Mouse (Mus musculus): ENCODE measurements at regions not wholly inside any gene's neighbourhood (a gene's known extent, or its start where the extent isn't known, plus 50 kb on each side); places are given as distances from the start of the nearest gene placed in this dataset.

GRCm38 (mm10) chr8:116067978-116068375, 360.4 kb upstream of the Maf start:
- no peaks in the 10 kb centered on the region for H3K9me3 ChIP-seq
- no peaks in the 10 kb centered on the region for H3K4me1 ChIP-seq
- WGBS, result 94% methylated on average over 5 of the region's 5 CpGs
- no peak overlapping the region for H3K4me3 ChIP-seq
- H3K36me3 ChIP-seq (replicated peaks), result no peaks in the 10 kb centered on the region
- no peaks in the 10 kb centered on the region for H3K27me3 ChIP-seq (ENCODE audit: poor library complexity, severe bottlenecking)
- no peak for DNase-seq (ENCODE audit: extremely low spot score, low spot score)
- no peak overlapping the region for H3K27ac ChIP-seq

- Histone ChIP-seq H3K36me3 (replicated peaks) (no peaks in the 10 kb centered on the region), H3K27me3 (ENCODE audit: poor library complexity, severe bottlenecking) (no peaks in the 10 kb centered on the region), H3K27ac (no peak overlapping the region), H3K9me3 (no peaks in the 10 kb centered on the region), H3K4me3 (no peak overlapping the region), H3K4me1 (no peaks in the 10 kb centered on the region)
- DNase-seq (ENCODE audit: extremely low spot score, low spot score), result no peak
- 94% methylated on average over 9 of the region's 9 CpGs for WGBS
Observed at GRCm38 (mm10) chr8:116067182-116067977, 359.8 kb upstream of the Maf start.

GRCm38 (mm10) chr8:116065871-116066270, 358.3 kb upstream of the Maf start:
- no peaks in the 10 kb centered on the region for H3K4me1 ChIP-seq
- H3K36me3 ChIP-seq (replicated peaks), result no peaks in the 10 kb centered on the region
- H3K27me3 ChIP-seq (ENCODE audit: poor library complexity, severe bottlenecking), result no peaks in the 10 kb centered on the region
- H3K27ac ChIP-seq, result no peak overlapping the region
- DNase-seq (ENCODE audit: extremely low spot score, low spot score), result no peak
- H3K9me3 ChIP-seq, result no peaks in the 10 kb centered on the region
- WGBS, result 91% methylated on average over 7 of the region's 7 CpGs
- H3K4me3 ChIP-seq, result no peak overlapping the region

DNA sequence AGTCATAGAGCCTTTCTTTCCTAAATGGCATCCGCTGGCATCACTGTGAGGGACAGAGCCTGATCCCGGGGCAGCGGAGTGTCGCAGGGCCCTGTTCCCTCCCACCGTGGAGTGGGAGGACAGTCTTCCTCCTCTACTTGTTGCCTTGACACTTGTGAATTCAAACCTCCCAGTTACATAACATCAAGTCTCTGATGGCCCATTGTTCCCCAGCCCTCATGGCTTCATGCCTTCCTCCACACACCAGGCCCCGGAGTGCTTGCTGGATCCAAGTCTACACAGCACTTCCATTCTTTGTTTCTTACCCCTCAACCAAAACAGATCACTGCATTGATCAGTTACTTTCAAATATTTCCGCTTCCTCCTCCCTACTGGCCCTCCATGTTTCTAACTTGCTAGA, 357.7 kb upstream of the Maf start:
- Histone ChIP-seq H3K27ac (no peak overlapping the region), H3K9me3 (no peaks in the 10 kb centered on the region), H3K36me3 (replicated peaks) (no peaks in the 10 kb centered on the region), H3K27me3 (ENCODE audit: poor library complexity, severe bottlenecking) (no peaks in the 10 kb centered on the region), H3K4me1 (no peaks in the 10 kb centered on the region), H3K4me3 (no peak overlapping the region)
- no peak for DNase-seq (ENCODE audit: extremely low spot score, low spot score)
- 96% methylated on average over 7 of the region's 7 CpGs for WGBS

- H3K27me3 ChIP-seq (ENCODE audit: poor library complexity, severe bottlenecking), result no peaks in the 10 kb centered on the region; the same call in 1 of the 2 replicates
- no peak overlapping the region for H3K4me3 ChIP-seq
- H3K9me3 ChIP-seq, result no peaks in the 10 kb centered on the region
- DNase-seq (ENCODE audit: extremely low spot score, low spot score), result no peak
- no peak overlapping the region for H3K27ac ChIP-seq
- no peaks in the 10 kb centered on the region for H3K4me1 ChIP-seq
- 91% methylated on average over 11 of the region's 11 CpGs for WGBS
- H3K36me3 ChIP-seq (replicated peaks), result no peaks in the 10 kb centered on the region
Observed at GRCm38 (mm10) chr8:116064562-116064961, 357.0 kb upstream of the Maf start.

DNA sequence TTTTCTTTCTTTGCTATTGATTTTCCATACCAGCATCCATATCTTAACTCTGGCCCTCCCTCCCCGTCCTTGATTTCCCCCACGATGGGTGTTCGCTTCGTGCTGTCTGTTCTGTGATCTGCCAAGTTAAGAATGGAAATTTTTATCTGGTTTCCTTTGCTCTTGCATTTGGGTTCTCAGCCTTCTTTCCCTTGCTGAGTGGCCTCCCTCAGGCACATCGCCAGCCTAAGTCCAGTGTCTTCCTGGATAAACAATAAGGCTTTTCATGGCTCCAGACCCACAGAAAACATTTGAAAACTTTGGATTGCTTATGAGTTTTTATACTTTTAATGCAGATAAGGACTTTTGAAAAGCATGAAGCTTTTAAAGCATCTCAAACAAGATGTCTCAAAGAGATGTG, 355.9 kb upstream of the Maf start:
- no peak overlapping the region for H3K4me3 ChIP-seq
- H3K27me3 ChIP-seq (ENCODE audit: poor library complexity, severe bottlenecking), result no peaks in the 10 kb centered on the region; the same call in 1 of the 2 replicates
- H3K36me3 ChIP-seq (replicated peaks), result no peaks in the 10 kb centered on the region
- no peaks in the 10 kb centered on the region for H3K4me1 ChIP-seq
- H3K27ac ChIP-seq, result no peak overlapping the region
- WGBS, result 87% methylated on average over 5 of the region's 5 CpGs
- DNase-seq (ENCODE audit: extremely low spot score, low spot score), result no peak
- H3K9me3 ChIP-seq, result no peaks in the 10 kb centered on the region

GRCm38 (mm10) chr8:116053483-116053882, 345.9 kb upstream of the Maf start:
- peak overlapping the region; percentile 84 for H3K27ac ChIP-seq
- DNase-seq (ENCODE audit: extremely low spot score, low spot score), result peak; percentile 69

DNA sequence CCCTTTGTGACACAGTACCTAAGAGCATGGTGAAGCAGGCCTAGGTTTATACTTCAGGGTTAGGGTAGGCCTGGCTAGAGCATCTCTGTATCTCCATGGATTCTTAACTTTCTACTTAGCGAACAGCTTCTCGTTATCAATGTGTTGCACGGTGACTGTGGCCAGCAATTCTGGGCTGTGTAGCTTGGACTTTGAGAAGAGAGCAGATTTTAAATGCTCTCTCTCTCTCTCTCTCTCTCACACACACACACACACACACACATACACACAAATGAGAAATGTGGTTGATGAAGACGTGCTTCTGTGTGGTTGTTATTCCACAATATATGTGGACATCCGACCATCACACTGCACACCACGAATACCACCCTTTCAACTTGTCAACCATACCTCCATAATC, 345.4 kb upstream of the Maf start:
- H3K4me3 ChIP-seq, result no peak overlapping the region
- H3K4me1 ChIP-seq, result peaks cover 31% of the 10 kb centered on the region
- no peak for DNase-seq (ENCODE audit: extremely low spot score, low spot score)
- no peaks in the 10 kb centered on the region for H3K36me3 ChIP-seq (replicated peaks)
- no peaks in the 10 kb centered on the region for H3K9me3 ChIP-seq
- peak overlapping the region; percentile 84 for H3K27ac ChIP-seq
- WGBS, result 67% methylated on average over 6 of the region's 6 CpGs
- H3K27me3 ChIP-seq (ENCODE audit: poor library complexity, severe bottlenecking), result peaks cover 58% of the 10 kb centered on the region

More at GRCm38 (mm10) chr8:116053483-116053882, 345.9 kb upstream of the Maf start:
- H3K4me1 ChIP-seq, result peaks cover 31% of the 10 kb centered on the region
- 10% methylated on average over 7 of the region's 7 CpGs for WGBS
- H3K4me3 ChIP-seq, result no peak overlapping the region
- no peaks in the 10 kb centered on the region for H3K9me3 ChIP-seq
- H3K36me3 ChIP-seq (replicated peaks), result no peaks in the 10 kb centered on the region
- peaks cover 58% of the 10 kb centered on the region for H3K27me3 ChIP-seq (ENCODE audit: poor library complexity, severe bottlenecking)

- H3K27me3 ChIP-seq (ENCODE audit: poor library complexity, severe bottlenecking), result peaks cover 25% of the 10 kb centered on the region
- H3K9me3 ChIP-seq, result no peaks in the 10 kb centered on the region
- DNase-seq (ENCODE audit: extremely low spot score, low spot score), result no peak
- H3K4me3 ChIP-seq, result no peak overlapping the region
- H3K27ac ChIP-seq, result no peak overlapping the region
- peaks cover 13% of the 10 kb centered on the region for H3K4me1 ChIP-seq
- 86% methylated on average over 10 of the region's 10 CpGs for WGBS
- no peaks in the 10 kb centered on the region for H3K36me3 ChIP-seq (replicated peaks)
Observed at GRCm38 (mm10) chr8:116048480-116048879, 340.9 kb upstream of the Maf start.

GRCm38 (mm10) chr8:116046859-116047258, 339.3 kb upstream of the Maf start:
- H3K27ac ChIP-seq, result no peak overlapping the region
- no peak for DNase-seq (ENCODE audit: extremely low spot score, low spot score)
- H3K4me3 ChIP-seq, result no peak overlapping the region
- H3K9me3 ChIP-seq, result no peaks in the 10 kb centered on the region
- no peaks in the 10 kb centered on the region for H3K4me1 ChIP-seq
- H3K27me3 ChIP-seq (ENCODE audit: poor library complexity, severe bottlenecking), result peaks cover 18% of the 10 kb centered on the region
- 83% methylated on average over 3 of the region's 3 CpGs for WGBS
- no peaks in the 10 kb centered on the region for H3K36me3 ChIP-seq (replicated peaks)

GRCm38 (mm10) chr8:116045526-116045925, 337.9 kb upstream of the Maf start:
- no peak for DNase-seq (ENCODE audit: extremely low spot score, low spot score)
- WGBS, result 91% methylated on average over 3 of the region's 3 CpGs
- H3K27me3 ChIP-seq (ENCODE audit: poor library complexity, severe bottlenecking), result peaks cover 4% of the 10 kb centered on the region; the same call in 1 of the 2 replicates
- no peaks in the 10 kb centered on the region for H3K36me3 ChIP-seq (replicated peaks)
- no peaks in the 10 kb centered on the region for H3K9me3 ChIP-seq
- H3K4me1 ChIP-seq, result no peaks in the 10 kb centered on the region
- no peak overlapping the region for H3K4me3 ChIP-seq
- H3K27ac ChIP-seq, result no peak overlapping the region

- DNase-seq (ENCODE audit: extremely low spot score, low spot score), result no peak
- Histone ChIP-seq H3K4me3 (no peak overlapping the region), H3K4me1 (no peaks in the 10 kb centered on the region), H3K27ac (no peak overlapping the region), H3K27me3 (ENCODE audit: poor library complexity, severe bottlenecking) (no peaks in the 10 kb centered on the region), H3K9me3 (no peaks in the 10 kb centered on the region), H3K36me3 (replicated peaks) (no peaks in the 10 kb centered on the region)
- whole genome bisulfite sequencing, result 90% methylated on average over 4 of the region's 4 CpGs
Observed at GRCm38 (mm10) chr8:116043381-116043780, 335.8 kb upstream of the Maf start.

GRCm38 (mm10) chr8:116030966-116031365, 323.4 kb upstream of the Maf start:
- no peaks in the 10 kb centered on the region for H3K36me3 ChIP-seq (replicated peaks)
- no peak overlapping the region for H3K4me3 ChIP-seq
- WGBS, result 94% methylated on average over 10 of the region's 10 CpGs

More at GRCm38 (mm10) chr8:116030966-116031365, 323.4 kb upstream of the Maf start:
- Histone ChIP-seq H3K27ac (no peak overlapping the region), H3K9me3 (no peaks in the 10 kb centered on the region), H3K4me1 (no peaks in the 10 kb centered on the region), H3K27me3 (ENCODE audit: poor library complexity, severe bottlenecking) (no peaks in the 10 kb centered on the region)
- DNase-seq (ENCODE audit: extremely low spot score, low spot score), result no peak

All from forebrain, embryonic 10.5 days (tissue).